Mouse (Mus musculus) forebrain, postnatal 0 days (tissue): ENCODE data around the gene Pex5. TPM values are rescaled to one million over a fixed set of nuclear protein-coding genes. Genes with fewer than 3 reads are reported as not detected.

Source experiments
- ATAC-seq: fragments of 200-750 bp; cut with Nextera tagmentation; 2 replicates; pipeline ENCODE4 v1.8.0; 2017; ENCODE audit warnings: mild to moderate bottlenecking, moderate library complexity
- DNase-seq: peaks from one replicate; pipeline ENCODE4 v3.0.0-alpha.2; 2015
- H3K27ac ChIP-seq: fragments of 300-500 bp; sonication (generic); 2 replicates; pipeline ENCODE4 v1.5.1; 2014; ENCODE audit warnings: low read depth, mild to moderate bottlenecking, antibody characterized with exemption, low read length, moderate library complexity, mixed read lengths
- H3K27me3 ChIP-seq: fragments of 300-500 bp; sonication (generic); 2 replicates; pipeline ENCODE4 v1.6.1; 2014; ENCODE audit warnings: mild to moderate bottlenecking, low read length, mixed read lengths; ENCODE audit not compliant: insufficient read depth
- H3K36me3 ChIP-seq: fragments of 300-500 bp; sonication (generic); 2 replicates; pipeline ENCODE4 v1.6.1; 2014; ENCODE audit warnings: mild to moderate bottlenecking, moderate library complexity; ENCODE audit not compliant: insufficient read depth
- H3K4me1 ChIP-seq: fragments of 300-500 bp; sonication (generic); 2 replicates; pipeline ENCODE4 v1.6.1; 2014; ENCODE audit warnings: antibody characterized with exemption; ENCODE audit not compliant: insufficient read depth
- H3K4me2 ChIP-seq: fragments of 300-500 bp; sonication (generic); 2 replicates; pipeline ENCODE4 v1.6.1; 2014; ENCODE audit warnings: low read depth, mild to moderate bottlenecking, moderate library complexity
- H3K4me3 ChIP-seq: fragments of 300-500 bp; sonication (generic); 2 replicates; pipeline ENCODE4 v1.5.1; 2014; ENCODE audit warnings: low read depth, low read length, mixed read lengths
- H3K9ac ChIP-seq: fragments of 300-500 bp; sonication (generic); 2 replicates; pipeline ENCODE4 v1.6.1; 2014; ENCODE audit warnings: mild to moderate bottlenecking
- H3K9me3 ChIP-seq: fragments of 300-500 bp; sonication (generic); 2 replicates; pipeline ENCODE4 v1.6.1; 2016; ENCODE audit warnings: low read length
- CTCF ChIP-seq: sonication (generic); IDR thresholded peaks from 2 replicates; pipeline ENCODE4 v1.5.1; 2016; ENCODE audit warnings: antibody characterized with exemption, control low read depth, low read depth
- whole genome bisulfite sequencing: fragments of 180-500 bp; shearing (Covaris S2); extraction: QIAGEN DNeasy Blood & Tissue Kit; methylation state at CpG from one replicate; pipeline ENCODE4 v1.1.7; 2014; 5-methylcytosine and 5-hydroxymethylcytosine counted together
- polyA plus RNA-seq: library from polyadenylated mRNA; unstranded; fragments of >200 nt; fragmentation: Nextera tagmentation; extraction: Ambion mirVana; gene quantifications from 2 replicates; pipeline ENCODE4 v1.2.1, GENCODE M21; 2015
- total RNA-seq: library from RNA; depleted of rRNA; stranded (reverse); fragments of >200 nt; gene quantifications from 2 replicates; pipeline ENCODE4 v1.2.3, GENCODE M21; 2014; rRNA removed

Gene Pex5
- total and polyA plus RNA-seq, 2 experiments from 2014 or later: 55.3 to 103 TPM

- H3K9ac ChIP-seq: no peak overlapping the region
- no peaks in the 10 kb centered on the region for H3K4me1 ChIP-seq
- TF ChIP-seq CTCF: no peak
- 61% methylated on average over 5 of the region's 5 CpGs for WGBS
- DNase-seq (no peak), ATAC-seq (no peak)
- no peaks in the 10 kb centered on the region for H3K9me3 ChIP-seq
- H3K4me2 ChIP-seq: no peak overlapping the region
- no peaks in the 10 kb centered on the region for H3K36me3 ChIP-seq
- no peak overlapping the region for H3K27ac ChIP-seq
- no peak overlapping the region for H3K4me3 ChIP-seq
- H3K27me3 ChIP-seq: no peaks in the 10 kb centered on the region
Observed at GRCm38 (mm10) chr6:124364328-124364727, 50.5 kb downstream of the Pex5 start.

- Histone ChIP-seq H3K9ac (no peak overlapping the region), H3K4me3 (no peak overlapping the region), H3K9me3 (no peaks in the 10 kb centered on the region), H3K4me2 (no peak overlapping the region), H3K36me3 (no peaks in the 10 kb centered on the region), H3K27me3 (no peaks in the 10 kb centered on the region), H3K27ac (no peak overlapping the region), H3K4me1 (no peaks in the 10 kb centered on the region)
- ATAC-seq: no peak
- WGBS: 56% methylated on average over 6 of the region's 6 CpGs
- DNase-seq: no peak
- TF ChIP-seq CTCF: no peak
Observed at GRCm38 (mm10) chr6:124360549-124360948, 54.3 kb downstream of the Pex5 start.

GRCm38 (mm10) chr6:124358953-124359352 lies 55.9 kb downstream of the Pex5 start:
- DNase-seq (no peak), ATAC-seq (no peak)
- Histone ChIP-seq H3K36me3 (no peaks in the 10 kb centered on the region), H3K9me3 (no peaks in the 10 kb centered on the region), H3K9ac (no peak overlapping the region), H3K27me3 (no peaks in the 10 kb centered on the region), H3K4me1 (no peaks in the 10 kb centered on the region), H3K4me2 (no peak overlapping the region), H3K27ac (no peak overlapping the region), H3K4me3 (no peak overlapping the region)
- 88% methylated on average over 6 of the region's 6 CpGs for WGBS
- TF ChIP-seq CTCF: no peak

GRCm38 (mm10) chr6:124353246-124353645 lies 61.6 kb downstream of the Pex5 start:
- Histone ChIP-seq H3K4me3 (no peak overlapping the region), H3K4me1 (no peaks in the 10 kb centered on the region), H3K36me3 (no peaks in the 10 kb centered on the region), H3K9me3 (no peaks in the 10 kb centered on the region), H3K4me2 (no peak overlapping the region), H3K27me3 (no peaks in the 10 kb centered on the region), H3K9ac (no peak overlapping the region), H3K27ac (no peak overlapping the region)
- TF ChIP-seq CTCF: no peak
- WGBS: 93% methylated on average over 2 of the region's 2 CpGs
- DNase-seq: no peak
- ATAC-seq: no peak

Other genes starting within 250 kb of the Pex5 start
- gene Vmn2r27, start 183.2 kb downstream of the Pex5 start, total RNA-seq: not detected in 2 replicates
- not detected in 2 replicates for gene Vmn2r27, start 183.2 kb downstream of the Pex5 start, polyA plus RNA-seq
- 2.8 and 5.0 TPM in 2 replicates for gene Cd163, start 110.4 kb downstream of the Pex5 start, total RNA-seq
- gene Cd163, start 110.4 kb downstream of the Pex5 start, polyA plus RNA-seq: 1.1 and 1.6 TPM in 2 replicates
- 167 and 223 TPM in 2 replicates for gene Clstn3, start 49.7 kb upstream of the Pex5 start, total RNA-seq
- 97.3 and 134 TPM in 2 replicates for gene Clstn3, start 49.7 kb upstream of the Pex5 start, polyA plus RNA-seq
- 0.48 TPM in 1 of 2 replicates, not detected in the other for gene C1rl, start 78.0 kb upstream of the Pex5 start, total RNA-seq
- gene C1rl, start 78.0 kb upstream of the Pex5 start, polyA plus RNA-seq: 0.19 and 0.22 TPM in 2 replicates
- 0.23 and 1.1 TPM in 2 replicates for gene C1ra, start 97.3 kb upstream of the Pex5 start, total RNA-seq
- gene C1ra, start 97.3 kb upstream of the Pex5 start, polyA plus RNA-seq: 0.49 and 0.58 TPM in 2 replicates
- gene C1s1, start 127.3 kb upstream of the Pex5 start, total RNA-seq: 1.9 and 2.9 TPM in 2 replicates
- 0.67 and 0.83 TPM in 2 replicates for gene C1s1, start 127.3 kb upstream of the Pex5 start, polyA plus RNA-seq
- gene C1rb, start 155.2 kb upstream of the Pex5 start, total RNA-seq: not detected in 2 replicates
- gene C1rb, start 155.2 kb upstream of the Pex5 start, polyA plus RNA-seq: not detected in 2 replicates
- gene C1s2, start 221.0 kb upstream of the Pex5 start, total RNA-seq: 0.15 and 0.19 TPM in 2 replicates
- gene C1s2, start 221.0 kb upstream of the Pex5 start, polyA plus RNA-seq: 0.17 and 0.18 TPM in 2 replicates
- 27.6 and 35.6 TPM in 2 replicates for gene Lpcat3, start 248.0 kb upstream of the Pex5 start, total RNA-seq
- gene Lpcat3, start 248.0 kb upstream of the Pex5 start, polyA plus RNA-seq: 34.3 and 41.3 TPM in 2 replicates